Mouse (Mus musculus): ENCODE measurements around the gene Os9. TPM values are rescaled to one million over a fixed set of nuclear protein-coding genes. Genes with fewer than 3 reads are reported as not detected.
"Not testable (repeated sequence)": the region's sequence is repeated elsewhere in the genome, so short reads cannot be mapped to it uniquely, and the experiment has no call there.

Gene Os9
- total and polyA plus RNA-seq, 2 experiments from 2014 or later, result 114 to 126 TPM

DNA sequence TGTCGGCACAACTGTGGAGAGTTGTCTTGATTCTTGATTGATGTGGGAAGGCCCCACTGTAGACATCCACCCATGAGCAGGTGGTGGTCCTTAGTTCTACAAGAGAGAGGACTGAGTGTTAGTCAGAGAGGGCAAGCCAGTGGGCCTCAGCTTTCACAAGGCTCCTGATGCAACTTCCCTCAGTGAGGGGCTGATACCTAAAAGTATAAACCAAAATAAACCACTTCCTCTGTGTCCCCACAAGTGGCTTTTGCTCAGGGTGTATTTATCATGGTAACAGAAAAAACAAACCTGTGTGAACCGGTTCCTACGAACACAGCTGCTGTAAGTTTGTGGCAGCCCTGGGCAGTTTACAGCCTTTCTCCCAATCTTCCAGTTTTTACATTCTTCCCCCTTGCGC is 15.6 kb upstream of the Os9 start:
- Histone ChIP-seq H3K4me3 (ENCODE audit: low read depth, low read length) (no peak overlapping the region), H3K9me3 (ENCODE audit: low read length) (no peaks in the 10 kb centered on the region), H3K9ac (replicated peaks; ENCODE audit: low read length, poor library complexity, severe bottlenecking) (no peak overlapping the region), H3K4me2 (ENCODE audit: low read depth, low read length, poor library complexity, severe bottlenecking) (no peak overlapping the region), H3K27ac (ENCODE audit: low read depth, low read length) (no peak overlapping the region), H3K36me3 (ENCODE audit: insufficient read depth, low read length) (no peaks in the 10 kb centered on the region), H3K27me3 (ENCODE audit: insufficient read depth, low read length) (no peaks in the 10 kb centered on the region), H3K4me1 (ENCODE audit: insufficient read depth, low read length) (no peaks in the 10 kb centered on the region)
- DNase-seq (ENCODE audit: low spot score) (no peak), ATAC-seq (ENCODE audit: low FRiP score) (no peak)
- WGBS, result 87% methylated on average over 4 of the region's 4 CpGs
- TF ChIP-seq CTCF (IDR thresholded peaks at IDR 0.05), result no peak

GRCm38 (mm10) chr10:127135118-127135836 is 14.3 kb upstream of the Os9 start:
- no peaks in the 10 kb centered on the region for H3K27me3 ChIP-seq (ENCODE audit: insufficient read depth, low read length)
- no peaks in the 10 kb centered on the region for H3K9me3 ChIP-seq (ENCODE audit: low read length)
- no peak overlapping the region for H3K4me3 ChIP-seq (ENCODE audit: low read depth, low read length)
- H3K36me3 ChIP-seq (ENCODE audit: insufficient read depth, low read length), result no peaks in the 10 kb centered on the region
- DNase-seq (ENCODE audit: low spot score) (no peak), ATAC-seq (ENCODE audit: low FRiP score) (no peak)
- H3K9ac ChIP-seq (replicated peaks; ENCODE audit: low read length, poor library complexity, severe bottlenecking), result no peak overlapping the region
- H3K27ac ChIP-seq (ENCODE audit: low read depth, low read length), result no peak overlapping the region
- TF ChIP-seq CTCF (IDR thresholded peaks at IDR 0.05), result no peak
- H3K4me1 ChIP-seq (ENCODE audit: insufficient read depth, low read length), result no peaks in the 10 kb centered on the region
- H3K4me2 ChIP-seq (ENCODE audit: low read depth, low read length, poor library complexity, severe bottlenecking), result no peak overlapping the region
- 63% methylated on average over 7 of the region's 8 CpGs for WGBS

GRCm38 (mm10) chr10:127134394-127135035 is 13.6 kb upstream of the Os9 start:
- H3K36me3 ChIP-seq (ENCODE audit: insufficient read depth, low read length); ATAC-seq (ENCODE audit: low FRiP score); H3K9ac ChIP-seq (replicated peaks; ENCODE audit: low read length, poor library complexity, severe bottlenecking); H3K4me2 ChIP-seq (ENCODE audit: low read depth, low read length, poor library complexity, severe bottlenecking); H3K27ac ChIP-seq (ENCODE audit: low read depth, low read length); H3K9me3 ChIP-seq (ENCODE audit: low read length); H3K4me1 ChIP-seq (ENCODE audit: insufficient read depth, low read length); H3K4me3 ChIP-seq (ENCODE audit: low read depth, low read length); H3K27me3 ChIP-seq (ENCODE audit: insufficient read depth, low read length); DNase-seq (ENCODE audit: low spot score): not testable (repeated sequence)
- TF ChIP-seq CTCF (IDR thresholded peaks at IDR 0.05), result peak; percentile 49
- WGBS, result 87% methylated on average over 3 of the region's 3 CpGs

GRCm38 (mm10) chr10:127132469-127132868 is 11.5 kb upstream of the Os9 start:
- H3K9ac ChIP-seq (replicated peaks; ENCODE audit: low read length, poor library complexity, severe bottlenecking), result no peak overlapping the region
- ATAC-seq (ENCODE audit: low FRiP score) (no peak), DNase-seq (ENCODE audit: low spot score) (no peak)
- TF ChIP-seq CTCF (IDR thresholded peaks at IDR 0.05), result no peak
- H3K36me3 ChIP-seq (ENCODE audit: insufficient read depth, low read length), result no peaks in the 10 kb centered on the region
- no peaks in the 10 kb centered on the region for H3K9me3 ChIP-seq (ENCODE audit: low read length)
- no peak overlapping the region for H3K4me2 ChIP-seq (ENCODE audit: low read depth, low read length, poor library complexity, severe bottlenecking)
- no peaks in the 10 kb centered on the region for H3K4me1 ChIP-seq (ENCODE audit: insufficient read depth, low read length)
- no peaks in the 10 kb centered on the region for H3K27me3 ChIP-seq (ENCODE audit: insufficient read depth, low read length)
- H3K4me3 ChIP-seq (ENCODE audit: low read depth, low read length), result no peak overlapping the region
- no peak overlapping the region for H3K27ac ChIP-seq (ENCODE audit: low read depth, low read length)
- 69% methylated on average over 5 of the region's 5 CpGs for WGBS

GRCm38 (mm10) chr10:127129431-127129830 is 8.5 kb upstream of the Os9 start:
- 86% methylated on average over 4 of the region's 4 CpGs for WGBS
- H3K9me3 ChIP-seq (ENCODE audit: low read length), result no peaks in the 10 kb centered on the region
- no peak overlapping the region for H3K4me3 ChIP-seq (ENCODE audit: low read depth, low read length)
- H3K4me1 ChIP-seq (ENCODE audit: insufficient read depth, low read length), result no peaks in the 10 kb centered on the region
- no peaks in the 10 kb centered on the region for H3K36me3 ChIP-seq (ENCODE audit: insufficient read depth, low read length)
- no peak for TF ChIP-seq CTCF (IDR thresholded peaks at IDR 0.05)
- DNase-seq (ENCODE audit: low spot score) (no peak), ATAC-seq (ENCODE audit: low FRiP score) (no peak)
- no peak overlapping the region for H3K4me2 ChIP-seq (ENCODE audit: low read depth, low read length, poor library complexity, severe bottlenecking)
- H3K27ac ChIP-seq (ENCODE audit: low read depth, low read length), result no peak overlapping the region
- no peaks in the 10 kb centered on the region for H3K27me3 ChIP-seq (ENCODE audit: insufficient read depth, low read length)
- no peak overlapping the region for H3K9ac ChIP-seq (replicated peaks; ENCODE audit: low read length, poor library complexity, severe bottlenecking)

GRCm38 (mm10) chr10:127127711-127128279 is 6.9 kb upstream of the Os9 start:
- no peaks in the 10 kb centered on the region for H3K9me3 ChIP-seq (ENCODE audit: low read length)
- no peaks in the 10 kb centered on the region for H3K4me1 ChIP-seq (ENCODE audit: insufficient read depth, low read length)
- H3K27me3 ChIP-seq (ENCODE audit: insufficient read depth, low read length), result no peaks in the 10 kb centered on the region
- H3K9ac ChIP-seq (replicated peaks; ENCODE audit: low read length, poor library complexity, severe bottlenecking), result no peak overlapping the region
- no peak for ATAC-seq (ENCODE audit: low FRiP score)
- WGBS, result 86% methylated on average over 7 of the region's 7 CpGs
- no peaks in the 10 kb centered on the region for H3K36me3 ChIP-seq (ENCODE audit: insufficient read depth, low read length)
- H3K27ac ChIP-seq (ENCODE audit: low read depth, low read length), result no peak overlapping the region
- no peak for TF ChIP-seq CTCF (IDR thresholded peaks at IDR 0.05)
- no peak overlapping the region for H3K4me3 ChIP-seq (ENCODE audit: low read depth, low read length)
- no peak for DNase-seq (ENCODE audit: low spot score)
- no peak overlapping the region for H3K4me2 ChIP-seq (ENCODE audit: low read depth, low read length, poor library complexity, severe bottlenecking)
